Mouse (Mus musculus) bone marrow, adult 2 months (tissue): Measurements from ENCODE around the gene Mecom.

ENCODE experiments used
- CTCF ChIP-seq: fragments of 200-500 bp; IDR thresholded peaks from 2 replicates; pipeline ENCODE4 v1.5.1; 2011; ENCODE audit warnings: low read length, control low read depth; ENCODE audit not compliant: control insufficient read depth, insufficient read depth
- POLR2A ChIP-seq: fragments of 200-500 bp; IDR thresholded peaks from 2 replicates; pipeline ENCODE4 v1.6.1; 2011; ENCODE audit warnings: low read depth, mild to moderate bottlenecking, control low read depth, low read length, borderline replicate concordance; ENCODE audit not compliant: control insufficient read depth

GRCm38 (mm10) chr3:29957365-29958236, 590.2 kb downstream of the Mecom start:
- TF ChIP-seq POLR2A (no peak), CTCF (no peak)
